Mouse (Mus musculus) C2C12 (cell line): Measurements from ENCODE around the gene Shtn1. TPM values are rescaled to one million over a fixed set of nuclear protein-coding genes. Genes with fewer than 3 reads are reported as not detected.

Experiments
- H3K27me3 ChIP-seq: one replicate; pipeline ENCODE4 v1.6.1; 2011; ENCODE audit not compliant: control insufficient read depth, insufficient read depth, insufficient read length
- H3K36me3 ChIP-seq: one replicate; pipeline ENCODE4 v1.6.1; 2011; ENCODE audit not compliant: control insufficient read depth, insufficient read depth
- H3K4me3 ChIP-seq: one replicate; pipeline ENCODE4 v1.5.1; 2011; ENCODE audit warnings: mild to moderate bottlenecking, control low read depth; ENCODE audit not compliant: poor library complexity, insufficient read depth, severe bottlenecking
- H3K79me2 ChIP-seq: one replicate; pipeline ENCODE4 v1.6.1; 2011; ENCODE audit not compliant: control insufficient read depth, insufficient read depth
- H3K79me3 ChIP-seq: one replicate; pipeline ENCODE4 v1.6.1; 2011; ENCODE audit warnings: low read depth, control low read depth
- H3ac ChIP-seq: one replicate; pipeline ENCODE3; 2011; ENCODE audit warnings: low read depth; ENCODE audit not compliant: control insufficient read depth, insufficient read length
- CEBPB ChIP-seq: IDR thresholded peaks from one replicate; pipeline ENCODE4 v1.6.1; 2011; ENCODE audit warnings: low read depth, mild to moderate bottlenecking, control low read depth, moderate library complexity
- CTCF ChIP-seq: IDR thresholded peaks from one replicate; pipeline ENCODE4 v1.5.1; 2011; ENCODE audit not compliant: control insufficient read depth, insufficient read depth, insufficient read length
- FOSL1 ChIP-seq: IDR thresholded peaks from one replicate; pipeline ENCODE4 v1.8.0; 2011; ENCODE audit warnings: mild to moderate bottlenecking, low read length; ENCODE audit not compliant: poor library complexity, insufficient read depth, severe bottlenecking
- MAX ChIP-seq: IDR thresholded peaks from one replicate; pipeline ENCODE4 v1.6.1; 2011; ENCODE audit warnings: mild to moderate bottlenecking, control low read depth
- MYOD1 ChIP-seq: IDR thresholded peaks from one replicate; pipeline ENCODE4 v1.6.1; 2011; ENCODE audit warnings: low read depth; ENCODE audit not compliant: control insufficient read depth, insufficient read length
- MYOG ChIP-seq: IDR thresholded peaks from one replicate; pipeline ENCODE4 v1.6.1; 2011; ENCODE audit not compliant: control insufficient read depth, insufficient read length; ENCODE audit errors: extremely low read depth
- USF1 ChIP-seq: IDR thresholded peaks from one replicate; pipeline ENCODE4 v1.6.1; 2011; ENCODE audit warnings: low read depth, mild to moderate bottlenecking, control low read depth, moderate library complexity
- polyA plus RNA-seq: library from polyadenylated mRNA; unstranded; fragments of >200 nt; fragmentation: generic; extraction: Trizol; gene quantifications from one replicate; pipeline ENCODE4 v1.2.1, GENCODE M21; 2012; ENCODE audit warnings: missing spikeins

Gene Shtn1
- polyA plus RNA-seq, 1 experiment, result 0.26 TPM

- Histone ChIP-seq H3K79me2 (no peaks in the 10 kb centered on the region), H3ac (no peak overlapping the region), H3K27me3 (peaks cover 11% of the 10 kb centered on the region), H3K36me3 (no peaks in the 10 kb centered on the region), H3K79me3 (no peaks in the 10 kb centered on the region), H3K4me3 (no peak overlapping the region)
- TF ChIP-seq FOSL1, result no peak
- no peak for TF ChIP-seq MAX
- no peak for TF ChIP-seq USF1
- no peak for TF ChIP-seq MYOG
- TF ChIP-seq CEBPB, result no peak
- no peak for TF ChIP-seq MYOD1
- no peak for TF ChIP-seq CTCF
Observed at GRCm38 (mm10) chr19:59048852-59049251, 27.0 kb downstream of the Shtn1 start.

GRCm38 (mm10) chr19:59047511-59047910, 28.4 kb downstream of the Shtn1 start:
- Histone ChIP-seq H3ac (no peak overlapping the region), H3K79me3 (no peaks in the 10 kb centered on the region), H3K36me3 (no peaks in the 10 kb centered on the region), H3K4me3 (no peak overlapping the region), H3K79me2 (no peaks in the 10 kb centered on the region), H3K27me3 (peaks cover 2% of the 10 kb centered on the region)
- TF ChIP-seq MYOG, result no peak

- Histone ChIP-seq H3K36me3 (no peaks in the 10 kb centered on the region), H3K79me3 (no peaks in the 10 kb centered on the region), H3K4me3 (no peak overlapping the region), H3K27me3 (peaks cover 10% of the 10 kb centered on the region), H3K79me2 (no peaks in the 10 kb centered on the region), H3ac (no peak overlapping the region)
- TF ChIP-seq MYOD1 (no peak), USF1 (no peak), CTCF (no peak), MAX (no peak), CEBPB (no peak), FOSL1 (no peak), MYOG (no peak)
Observed at GRCm38 (mm10) chr19:59041086-59041485, 34.8 kb downstream of the Shtn1 start.

- H3K79me3 ChIP-seq, result no peaks in the 10 kb centered on the region
- H3K4me3 ChIP-seq, result no peak overlapping the region
- TF ChIP-seq FOSL1, result no peak
- no peak for TF ChIP-seq MYOG
- no peak for TF ChIP-seq CTCF
- no peak for TF ChIP-seq CEBPB
- no peak for TF ChIP-seq USF1
- no peak for TF ChIP-seq MAX
- TF ChIP-seq MYOD1, result no peak
- H3K79me2 ChIP-seq, result no peaks in the 10 kb centered on the region
- H3K36me3 ChIP-seq, result no peaks in the 10 kb centered on the region
- no peak overlapping the region for H3ac ChIP-seq
- H3K27me3 ChIP-seq, result peaks cover 15% of the 10 kb centered on the region
Observed at GRCm38 (mm10) chr19:59038793-59039192, 37.1 kb downstream of the Shtn1 start.

DNA sequence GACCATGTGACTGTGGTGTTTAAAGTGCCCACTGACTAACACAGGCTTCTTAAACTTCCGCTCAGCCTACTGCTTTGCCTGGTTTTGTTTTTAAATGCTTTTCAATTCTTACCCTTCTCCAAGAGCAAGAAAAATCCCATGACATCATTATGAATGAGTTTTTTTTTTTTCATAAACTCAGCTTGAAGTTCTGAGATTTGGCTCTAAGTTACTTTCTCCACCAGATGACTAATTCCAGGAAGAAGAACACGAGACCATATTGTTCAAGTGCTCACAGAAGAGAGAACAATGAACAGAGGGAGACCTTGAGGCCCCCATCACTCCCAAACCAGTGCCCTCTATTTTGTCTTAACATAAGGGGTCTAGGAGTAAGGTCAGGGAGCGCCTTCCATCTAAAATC, 39.1 kb downstream of the Shtn1 start:
- H3K79me2 ChIP-seq, result no peaks in the 10 kb centered on the region
- H3K4me3 ChIP-seq, result no peak overlapping the region
- no peaks in the 10 kb centered on the region for H3K36me3 ChIP-seq
- H3K27me3 ChIP-seq, result peaks cover 19% of the 10 kb centered on the region
- no peaks in the 10 kb centered on the region for H3K79me3 ChIP-seq
- TF ChIP-seq MYOD1 (no peak), CEBPB (no peak), CTCF (no peak), MYOG (no peak), MAX (no peak), FOSL1 (no peak)
- H3ac ChIP-seq, result no peak overlapping the region

DNA sequence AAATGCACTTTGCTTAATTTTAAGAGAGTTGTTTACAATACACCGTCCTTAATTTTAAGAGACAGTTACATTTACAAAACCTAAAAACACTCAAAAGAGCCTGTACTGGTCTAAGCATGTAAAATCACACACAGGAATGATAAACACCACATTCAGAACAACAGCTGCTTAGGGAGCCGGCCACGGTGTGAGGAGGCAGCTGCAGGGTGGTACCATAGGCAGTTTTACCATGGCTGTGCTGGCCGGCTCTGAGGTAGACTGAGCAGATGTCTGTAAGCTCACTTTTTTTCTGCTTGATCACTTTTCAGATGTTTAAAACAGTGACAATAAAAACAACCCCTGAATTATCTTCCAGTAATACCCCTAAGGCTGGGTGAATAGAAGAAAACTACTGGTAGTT, 42.7 kb downstream of the Shtn1 start:
- TF ChIP-seq USF1 (no peak), CEBPB (no peak), MYOG (no peak), MAX (no peak), FOSL1 (no peak), CTCF (no peak), MYOD1 (no peak)
- no peaks in the 10 kb centered on the region for H3K79me3 ChIP-seq
- H3K4me3 ChIP-seq, result no peak overlapping the region
- H3K36me3 ChIP-seq, result no peaks in the 10 kb centered on the region
- peaks cover 23% of the 10 kb centered on the region for H3K27me3 ChIP-seq
- H3ac ChIP-seq, result no peak overlapping the region
- H3K79me2 ChIP-seq, result no peaks in the 10 kb centered on the region
